Mouse (Mus musculus) embryonic facial prominence, embryonic 13.5 days (tissue): ENCODE data around the gene Kmt2c. TPM values are rescaled to one million over a fixed set of nuclear protein-coding genes. Genes with fewer than 3 reads are reported as not detected.
"Not testable (repeated sequence)": the region's sequence is repeated elsewhere in the genome, so short reads cannot be mapped to it uniquely, and the experiment has no call there.

Source experiments
- ATAC-seq: fragments of 200-750 bp; cut with Nextera tagmentation; 2 replicates; pipeline ENCODE4 v1.8.0; 2017; ENCODE audit warnings: low read depth; ENCODE audit not compliant: insufficient number of reproducible peaks, insufficient read depth, low FRiP score, low TSS enrichment
- H3K27ac ChIP-seq: fragments of 300-500 bp; sonication (generic); 2 replicates; pipeline ENCODE4 v1.5.1; 2015; ENCODE audit warnings: moderate library complexity, mild to moderate bottlenecking, inconsistent platforms
- H3K27me3 ChIP-seq: fragments of 300-500 bp; sonication (generic); 2 replicates; pipeline ENCODE4 v1.6.1; 2015; ENCODE audit warnings: mild to moderate bottlenecking, inconsistent platforms
- H3K36me3 ChIP-seq: fragments of 300-500 bp; sonication (generic); 2 replicates; pipeline ENCODE4 v1.6.1; 2015; ENCODE audit warnings: mild to moderate bottlenecking, inconsistent platforms
- H3K4me1 ChIP-seq: fragments of 300-500 bp; sonication (generic); 2 replicates; pipeline ENCODE4 v1.6.1; 2015; ENCODE audit warnings: inconsistent platforms
- H3K4me2 ChIP-seq: fragments of 300-500 bp; sonication (generic); 2 replicates; pipeline ENCODE4 v1.6.1; 2015; ENCODE audit warnings: moderate library complexity, mild to moderate bottlenecking, inconsistent platforms
- H3K4me3 ChIP-seq: fragments of 300-500 bp; sonication (generic); 2 replicates; pipeline ENCODE4 v1.5.1; 2015; ENCODE audit warnings: mild to moderate bottlenecking, inconsistent platforms
- H3K9ac ChIP-seq: fragments of 300-500 bp; sonication (generic); 2 replicates; pipeline ENCODE4 v1.6.1; 2015; ENCODE audit warnings: mild to moderate bottlenecking, inconsistent platforms
- H3K9me3 ChIP-seq: fragments of 300-500 bp; sonication (generic); 2 replicates; pipeline ENCODE4 v1.6.1; 2016; ENCODE audit warnings: inconsistent platforms
- WGBS: fragments of 180-500 bp; shearing (Covaris S2); methylation state at CpG from one replicate; pipeline ENCODE4 v1.1.7; 2015; ENCODE audit warnings: mixed read lengths; 5-methylcytosine and 5-hydroxymethylcytosine counted together
- polyA plus RNA-seq: library from polyadenylated mRNA; unstranded; fragments of >200 nt; fragmentation: Nextera tagmentation; extraction: Ambion mirVana; gene quantifications from 2 replicates; pipeline ENCODE4 v1.2.1, GENCODE M21; 2015

Gene Kmt2c
- polyA plus RNA-seq, 1 experiment from 2014 or later = 16.7 TPM

- H3K4me1 ChIP-seq = no peaks in the 10 kb centered on the region
- H3K9ac ChIP-seq = no peak overlapping the region
- no peaks in the 10 kb centered on the region for H3K27me3 ChIP-seq
- H3K4me2 ChIP-seq = no peak overlapping the region
- H3K27ac ChIP-seq = no peak overlapping the region
- no peak for ATAC-seq
- peaks cover 93% of the 10 kb centered on the region for H3K36me3 ChIP-seq
- WGBS = 94% methylated on average over 4 of the region's 4 CpGs
- H3K9me3 ChIP-seq = no peaks in the 10 kb centered on the region
- H3K4me3 ChIP-seq = no peak overlapping the region
Observed at GRCm38 (mm10) chr5:25254491-25254890, 244.1 kb downstream of the Kmt2c start.

DNA sequence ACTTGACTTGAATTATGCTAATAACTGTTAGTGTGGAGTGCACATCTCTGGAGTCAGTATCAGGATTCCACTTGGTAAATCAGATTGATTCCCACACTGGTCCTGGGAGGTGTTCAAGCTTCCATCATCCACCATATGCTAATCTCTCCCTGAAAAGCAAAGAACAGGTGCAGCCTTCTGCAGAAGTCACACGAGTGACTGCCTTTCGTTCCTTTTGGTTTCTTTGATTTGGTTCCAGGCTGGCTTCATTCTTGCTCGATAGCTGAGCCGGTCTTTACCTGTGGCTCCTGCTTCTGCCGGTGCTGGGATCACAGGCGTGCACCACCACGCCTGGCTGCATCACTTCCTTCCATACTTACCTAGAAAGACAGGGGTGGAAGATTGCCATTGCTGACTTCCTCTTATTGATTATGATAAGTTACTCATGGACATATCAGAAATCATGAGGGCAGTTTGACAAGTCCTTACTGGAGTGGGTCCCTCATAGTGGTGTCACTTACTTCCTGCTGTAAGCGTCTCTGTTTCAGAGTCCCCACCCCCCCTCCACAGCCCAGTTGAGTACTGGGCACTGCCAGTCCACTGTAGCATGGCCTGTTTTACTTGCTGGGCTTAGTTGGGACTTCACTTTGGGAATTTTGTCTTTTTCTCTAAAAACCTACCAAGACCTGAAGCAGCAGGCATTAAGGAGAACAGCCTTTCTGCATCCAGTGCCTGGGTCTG is 245.6 kb downstream of the Kmt2c start:
- H3K36me3 ChIP-seq = peaks cover 83% of the 10 kb centered on the region

DNA sequence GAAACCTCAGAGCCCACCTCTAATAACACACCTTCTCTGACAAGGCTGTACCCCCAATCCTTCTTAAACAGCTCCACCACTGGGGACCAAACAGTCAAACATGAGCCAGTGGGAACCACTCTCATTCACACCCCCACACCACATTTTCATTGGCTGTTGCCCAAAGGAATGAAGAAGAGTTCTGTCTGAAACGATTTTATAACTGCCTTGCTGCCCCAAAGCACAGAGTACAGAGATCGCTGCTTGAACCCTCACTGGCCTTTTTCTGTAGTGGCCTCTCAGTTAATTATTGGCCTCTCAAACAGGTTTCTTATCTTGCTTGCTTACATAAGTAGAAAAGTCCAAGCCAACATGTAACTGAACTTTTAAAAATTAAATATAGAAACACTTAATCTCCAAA is 246.2 kb downstream of the Kmt2c start:
- ATAC-seq = no peak
- H3K4me2 ChIP-seq = no peak overlapping the region
- no peak overlapping the region for H3K27ac ChIP-seq
- no peaks in the 10 kb centered on the region for H3K27me3 ChIP-seq
- no peaks in the 10 kb centered on the region for H3K9me3 ChIP-seq
- WGBS = 84% methylated on average over 2 of the region's 2 CpGs
- no peaks in the 10 kb centered on the region for H3K4me1 ChIP-seq
- no peak overlapping the region for H3K4me3 ChIP-seq
- peaks cover 77% of the 10 kb centered on the region for H3K36me3 ChIP-seq
- no peak overlapping the region for H3K9ac ChIP-seq

More for the DNA sequence above, 245.6 kb downstream of the Kmt2c start:
- H3K4me1 ChIP-seq = no peaks in the 10 kb centered on the region
- 93% methylated on average over 8 of the region's 8 CpGs for WGBS
- H3K27me3 ChIP-seq = no peaks in the 10 kb centered on the region
- H3K4me2 ChIP-seq = no peak overlapping the region
- no peak overlapping the region for H3K4me3 ChIP-seq
- H3K9ac ChIP-seq = no peak overlapping the region
- no peak for ATAC-seq
- H3K27ac ChIP-seq = no peak overlapping the region
- H3K9me3 ChIP-seq = no peaks in the 10 kb centered on the region

GRCm38 (mm10) chr5:25247036-25247435 is 251.5 kb downstream of the Kmt2c start:
- Histone ChIP-seq H3K27ac (no peak overlapping the region), H3K9ac (no peak overlapping the region), H3K27me3 (no peaks in the 10 kb centered on the region), H3K36me3 (peaks cover 36% of the 10 kb centered on the region), H3K4me2 (no peak overlapping the region), H3K4me3 (no peak overlapping the region), H3K4me1 (no peaks in the 10 kb centered on the region), H3K9me3 (no peaks in the 10 kb centered on the region)
- whole genome bisulfite sequencing = 85% methylated on average over 3 of the region's 3 CpGs
- no peak for ATAC-seq

DNA sequence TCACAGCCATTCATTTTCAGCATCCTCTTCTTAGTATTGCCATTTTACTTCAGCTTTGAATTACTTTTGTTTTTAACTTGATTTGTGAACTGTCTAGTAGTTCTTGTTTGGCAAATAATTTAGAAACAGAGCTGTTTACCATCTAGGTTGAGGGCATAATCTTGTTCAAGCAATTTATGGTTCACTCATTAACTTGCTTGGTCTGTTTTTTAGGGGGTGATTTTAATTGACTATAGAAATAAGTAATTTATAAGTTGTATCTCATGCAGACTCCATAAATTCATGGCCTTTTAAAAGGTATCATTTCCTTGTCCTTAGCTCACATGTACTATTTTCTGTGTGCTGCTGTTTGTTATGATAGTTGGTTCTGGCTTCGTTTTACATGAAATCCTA is 252.1 kb downstream of the Kmt2c start:
- Histone ChIP-seq H3K4me3 (no peak overlapping the region), H3K27ac (no peak overlapping the region), H3K9me3 (no peaks in the 10 kb centered on the region), H3K4me2 (no peak overlapping the region), H3K9ac (no peak overlapping the region), H3K4me1 (no peaks in the 10 kb centered on the region), H3K27me3 (no peaks in the 10 kb centered on the region), H3K36me3 (peaks cover 31% of the 10 kb centered on the region)
- ATAC-seq = no peak
- 74% methylated on average over 1 of the region's 1 CpGs for WGBS

DNA sequence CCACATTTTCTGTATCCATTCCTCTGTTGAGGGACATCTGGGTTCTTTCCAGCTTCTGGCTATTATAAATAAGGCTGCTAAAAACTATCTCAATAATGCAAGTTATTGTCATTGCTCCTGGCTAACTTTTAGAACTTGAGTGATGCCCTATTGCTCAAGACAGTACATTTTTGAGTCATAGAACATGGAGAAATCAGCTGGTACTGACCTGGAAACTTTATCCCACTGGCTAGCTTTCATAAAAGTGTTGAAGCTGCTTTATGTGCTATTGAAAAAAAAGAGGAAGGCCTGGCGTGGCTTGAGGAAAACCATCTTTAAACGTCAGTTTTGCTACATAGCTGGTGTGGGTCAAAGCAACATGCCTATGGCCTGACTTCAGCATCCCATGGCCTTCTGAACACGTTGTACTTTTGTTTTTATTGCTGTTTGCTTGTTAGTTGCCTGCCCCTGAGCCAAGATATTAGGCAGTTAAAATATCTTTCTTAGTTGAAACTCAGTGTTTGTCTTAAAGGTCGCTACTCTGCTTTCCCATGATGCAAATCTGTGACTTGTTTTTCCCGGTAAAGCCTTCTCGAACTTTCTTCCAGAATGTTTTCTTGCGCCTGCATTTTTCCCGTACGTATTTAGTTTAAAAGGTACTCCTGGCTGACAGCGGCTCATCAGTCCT is 252.6 kb downstream of the Kmt2c start:
- no peak for ATAC-seq
- Histone ChIP-seq H3K4me2 (no peak overlapping the region), H3K4me1 (no peaks in the 10 kb centered on the region), H3K27ac (no peak overlapping the region), H3K9ac (no peak overlapping the region), H3K9me3 (no peaks in the 10 kb centered on the region), H3K36me3 (peaks cover 25% of the 10 kb centered on the region), H3K4me3 (no peak overlapping the region), H3K27me3 (no peaks in the 10 kb centered on the region)
- 89% methylated on average over 10 of the region's 10 CpGs for WGBS

DNA sequence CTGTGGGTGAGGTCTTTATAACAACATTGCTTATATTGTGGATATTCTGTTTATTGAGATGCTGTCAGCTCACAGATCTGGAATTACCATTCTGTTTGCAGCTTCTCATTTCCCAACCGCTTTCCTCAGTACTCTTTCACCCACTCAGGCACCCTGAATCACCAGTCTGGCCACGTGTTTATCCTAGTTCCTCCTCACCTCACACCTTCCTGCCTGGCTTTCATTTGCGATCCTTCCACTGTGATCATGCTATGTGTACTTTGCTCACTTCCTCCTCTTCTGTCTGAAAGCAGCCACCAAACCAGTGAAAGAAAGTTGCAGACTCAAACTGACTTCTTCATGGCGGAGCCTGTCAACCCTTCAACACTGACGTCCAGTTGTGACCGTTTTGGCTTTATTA is 255.5 kb downstream of the Kmt2c start:
- Histone ChIP-seq H3K27ac (no peak overlapping the region), H3K4me1 (no peaks in the 10 kb centered on the region), H3K9me3 (no peaks in the 10 kb centered on the region), H3K36me3 (peaks cover 12% of the 10 kb centered on the region), H3K4me2 (no peak overlapping the region), H3K27me3 (no peaks in the 10 kb centered on the region), H3K4me3 (no peak overlapping the region), H3K9ac (no peak overlapping the region)
- 91% methylated on average over 6 of the region's 6 CpGs for WGBS
- no peak for ATAC-seq

GRCm38 (mm10) chr5:25224377-25224776 is 274.2 kb downstream of the Kmt2c start:
- H3K9ac ChIP-seq, H3K27ac ChIP-seq, ATAC-seq, H3K4me1 ChIP-seq, H3K9me3 ChIP-seq, H3K4me3 ChIP-seq, H3K27me3 ChIP-seq: not testable (repeated sequence)
- Histone ChIP-seq H3K36me3 (0 out of 2 replicates have a peak, but pooled peaks cover 11% of the 10 kb centered on the region), H3K4me2 (0 out of 2 replicates have a peak overlapping the region, but pooled peaks have one; percentile 66)
- WGBS = 88% methylated on average over 1 of the region's 1 CpGs

- WGBS = 4% methylated on average over 61 of the region's 72 CpGs
Observed at GRCm38 (mm10) chr5:25222752-25223702, 275.6 kb downstream of the Kmt2c start, which contains the start of gene E130116L18Rik. E130116L18Rik (minus strand) TSS chr5:25223153.

More at GRCm38 (mm10) chr5:25222752-25223702, 275.6 kb downstream of the Kmt2c start, which contains the start of gene E130116L18Rik:
- peak; percentile 87 for ATAC-seq
- peak within 1 kb of the TSS; percentile 86 for H3K9ac ChIP-seq
- peak within 1 kb of the TSS; percentile 66 for H3K4me2 ChIP-seq
- H3K9me3 ChIP-seq = no peaks in the 10 kb centered on the region
- peak within 1 kb of the TSS; percentile 78 for H3K27ac ChIP-seq
- H3K27me3 ChIP-seq = no peaks in the 10 kb centered on the region
- H3K4me3 ChIP-seq = peak within 1 kb of the TSS; percentile 73
- peaks cover 8% of the 10 kb centered on the region for H3K4me1 ChIP-seq
- 0 out of 2 replicates have a peak, but pooled peaks cover 5% of the 10 kb centered on the region for H3K36me3 ChIP-seq
